Mouse (Mus musculus): ENCODE measurements at regions not wholly inside any gene's neighbourhood (a gene's known extent, or its start where the extent isn't known, plus 50 kb on each side); places are given as distances from the start of the nearest gene placed in this dataset.

GRCm38 (mm10) chr3:15200309-15200708 lies 131.8 kb downstream of the Gm9733 start:
- TF ChIP-seq HCFC1 (IDR thresholded peaks at IDR 0.05; ENCODE audit: low read depth, low read length) = no peak
- no peak for TF ChIP-seq CTCF (IDR thresholded peaks at IDR 0.05 in 2 of 3, conservative IDR thresholded peaks at IDR 0.05 in 1 of 3; ENCODE audit: control insufficient read depth in 1 of 3, insufficient read depth in 1 of 3, low read depth in 2 of 3, low read length in 3 of 3, poor library complexity in 1 of 3, severe bottlenecking in 1 of 3)
- TF ChIP-seq KAT2A (conservative IDR thresholded peaks at IDR 0.05; ENCODE audit: low read depth, low read length) = no peak
- TF ChIP-seq TCF12 (IDR thresholded peaks at IDR 0.05; ENCODE audit: low read depth, low read length) = no peak
- TF ChIP-seq POLR2A (IDR thresholded peaks at IDR 0.05; ENCODE audit: control insufficient read depth in 1 of 2, insufficient read depth in 1 of 2, low read depth in 1 of 2, low read length in 2 of 2, poor library complexity in 1 of 2) = no peak
- TF ChIP-seq RAD21 (IDR thresholded peaks at IDR 0.05; ENCODE audit: low read depth, low read length) = no peak
- no peak for TF ChIP-seq POLR2AphosphoS2 (IDR thresholded peaks at IDR 0.05; ENCODE audit: low read length)
- TF ChIP-seq GATA1 (IDR thresholded peaks at IDR 0.05; ENCODE audit: low read depth, low read length) = no peak
- no peak for TF ChIP-seq EP300 (IDR thresholded peaks at IDR 0.05; ENCODE audit: low read depth in 1 of 2, low read length in 2 of 2)
- TF ChIP-seq ZMIZ1 (IDR thresholded peaks at IDR 0.05; ENCODE audit: low read depth, low read length) = no peak
- no peak for TF ChIP-seq GABPA (IDR thresholded peaks at IDR 0.05; ENCODE audit: low read depth, low read length)
- no peak for TF ChIP-seq POLR2AphosphoS5 (IDR thresholded peaks at IDR 0.05; ENCODE audit: borderline replicate concordance, low read depth, low read length)

Data from MEL (cell line).